Comparison of ENCODE assay signal across 9 mouse cellular contexts in the genomic region with DNA sequence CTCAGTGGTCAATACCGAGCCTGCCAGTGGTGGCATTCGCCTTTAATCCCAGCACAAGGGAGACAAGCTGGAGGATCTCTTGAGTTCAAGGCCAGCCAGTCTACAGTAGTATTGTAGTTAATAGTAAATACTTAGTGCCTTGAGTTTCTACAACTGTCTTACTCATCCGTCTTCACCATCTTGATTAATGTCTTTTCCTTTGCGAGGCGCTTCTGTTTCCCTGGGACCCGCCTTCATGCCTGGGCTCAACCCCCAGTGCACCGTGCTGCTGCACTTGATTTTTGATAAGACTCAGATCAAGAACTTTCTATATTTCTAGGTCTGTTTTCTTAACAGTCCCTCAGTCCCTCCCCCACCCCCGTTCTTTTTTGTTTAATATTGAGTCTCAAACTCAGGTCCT. TPM values are rescaled to one million over a fixed set of nuclear protein-coding genes. Genes with fewer than 3 reads are reported as not detected.
DNase-seq lines count a peak whose midpoint lies in the region; ATAC-seq lines count a peak whose summit lies in the region.
"Had no signal": no experiment of that assay in that cellular context is flagged by ENCODE, and none has a peak within 500 bp of the region (broad histone marks: within the 10 kb centered on the region; RNA-seq: fewer than 3 reads in every experiment).

No protein-coding gene starts in this region.

- H3K36me3 ChIP-seq in heart, embryonic 16.5 days (ENCODE audit: control insufficient read depth, insufficient read depth): peaks cover 10% of the 10 kb centered on the region
- H3K36me3 ChIP-seq in hindbrain, embryonic 14.5 days (replicated peaks; ENCODE audit: control insufficient read depth, insufficient read depth): no peaks in the 10 kb centered on the region
- peaks cover 13% of the 10 kb centered on the region for H3K36me3 ChIP-seq in midbrain, embryonic 13.5 days

- peaks cover 4% of the 10 kb centered on the region for H3K9me3 ChIP-seq in heart, embryonic 16.5 days (replicated peaks; ENCODE audit: control insufficient read depth, low read length)
- no peaks in the 10 kb centered on the region for H3K9me3 ChIP-seq in hindbrain, embryonic 14.5 days (ENCODE audit: control insufficient read depth, low read length)
- H3K9me3 ChIP-seq in midbrain, embryonic 13.5 days: no peaks in the 10 kb centered on the region

- H3K4me1 ChIP-seq in heart, embryonic 16.5 days (ENCODE audit: control insufficient read depth, insufficient read depth, low read length): peaks cover 8% of the 10 kb centered on the region
- peaks cover 23% of the 10 kb centered on the region for H3K4me1 ChIP-seq in hindbrain, embryonic 14.5 days (replicated peaks; ENCODE audit: control insufficient read depth, insufficient read depth, low read length)
- peaks cover 21% of the 10 kb centered on the region for H3K4me1 ChIP-seq in midbrain, embryonic 13.5 days (replicated peaks)

- DNase-seq in heart, adult 9 months (ENCODE audit: low spot score in 2 of 2): no peak
- peak; percentile 10 for DNase-seq in R1 (ENCODE audit: low read depth, low spot score)
- DNase-seq in hindbrain, embryonic 14.5 days (ENCODE audit: low spot score): no peak
- no peak for DNase-seq in B cell, adult 2 months
- DNase-seq in left cerebral cortex, adult 11 months (ENCODE audit: low spot score): no peak
- DNase-seq in urinary bladder, adult 18-20 months (ENCODE audit: low spot score in 2 of 2): no peak
- DNase-seq: thymus, postnatal 36 days had no signal

- peak overlapping the region; percentile 95 for H3K4me2 ChIP-seq in heart, embryonic 16.5 days (ENCODE audit: low read depth, low read length)
- H3K4me2 ChIP-seq in hindbrain, embryonic 14.5 days (replicated peaks): peak overlapping the region; percentile 97
- H3K4me2 ChIP-seq in midbrain, embryonic 13.5 days (replicated peaks): peak overlapping the region; percentile 99

- H3K9ac ChIP-seq in heart, embryonic 16.5 days (ENCODE audit: low read length): peak overlapping the region; percentile 94
- peak overlapping the region; percentile 90 for H3K9ac ChIP-seq in hindbrain, embryonic 14.5 days
- H3K9ac ChIP-seq in midbrain, embryonic 13.5 days (replicated peaks): peak overlapping the region; percentile 86; the same call in 1 of the 2 replicates

- H3K4me3 ChIP-seq in heart, embryonic 16.5 days (ENCODE audit: low read length): peak overlapping the region; percentile 94
- H3K4me3 ChIP-seq in hindbrain, embryonic 14.5 days (replicated peaks; ENCODE audit: low read length): peak overlapping the region; percentile 91
- peak overlapping the region; percentile 93 for H3K4me3 ChIP-seq in midbrain, embryonic 13.5 days (replicated peaks)

- no peaks in the 10 kb centered on the region for H3K27me3 ChIP-seq in heart, embryonic 16.5 days (ENCODE audit: control insufficient read depth, insufficient read depth, low read length)
- H3K27me3 ChIP-seq in hindbrain, embryonic 14.5 days (ENCODE audit: control insufficient read depth, insufficient read depth, low read length): no peaks in the 10 kb centered on the region
- H3K27me3 ChIP-seq in midbrain, embryonic 13.5 days: no peaks in the 10 kb centered on the region; the same call in 1 of the 2 replicates

- WGBS in heart, embryonic 16.5 days: 40% methylated on average over 8 of the region's 8 CpGs
- 42% methylated on average over 8 of the region's 8 CpGs for WGBS in hindbrain, embryonic 14.5 days
- WGBS in midbrain, embryonic 13.5 days: 45% methylated on average over 8 of the region's 8 CpGs

- H3K27ac ChIP-seq in heart, embryonic 16.5 days (ENCODE audit: low read length): no peak overlapping the region
- H3K27ac ChIP-seq in hindbrain, embryonic 14.5 days: no peak overlapping the region
- no peak overlapping the region for H3K27ac ChIP-seq in midbrain, embryonic 13.5 days

- no peak for ATAC-seq in heart, embryonic 16.5 days (replicated peaks; ENCODE audit: extremely low read depth, insufficient read depth, low FRiP score)
- ATAC-seq in hindbrain, embryonic 14.5 days (ENCODE audit: low FRiP score): no peak
- ATAC-seq in midbrain, embryonic 13.5 days: no peak

RNA-seq across cellular contexts. Expression of gene Mpc1, which starts 2.4 kb away (rescaled TPM):
- polyA plus RNA-seq in heart, embryonic 16.5 days (2015; fragmentation: Nextera tagmentation; extraction: Ambion mirVana): 335 and 353 TPM in 2 replicates
- 380 and 389 TPM in 2 replicates for polyA plus RNA-seq in hindbrain, embryonic 14.5 days (2014; fragmentation: Nextera tagmentation; extraction: Ambion mirVana)
- polyA plus RNA-seq in midbrain, embryonic 13.5 days (2015; fragmentation: Nextera tagmentation; extraction: Ambion mirVana): 192 and 196 TPM in 2 replicates

RNA-seq across cellular contexts. Expression of gene Sft2d1, which starts 25.8 kb away (rescaled TPM):
- polyA plus RNA-seq in heart, embryonic 16.5 days (2015; fragmentation: Nextera tagmentation; extraction: Ambion mirVana): 53.6 and 61.0 TPM in 2 replicates
- 152 and 175 TPM in 2 replicates for polyA plus RNA-seq in hindbrain, embryonic 14.5 days (2014; fragmentation: Nextera tagmentation; extraction: Ambion mirVana)
- 153 and 155 TPM in 2 replicates for polyA plus RNA-seq in midbrain, embryonic 13.5 days (2015; fragmentation: Nextera tagmentation; extraction: Ambion mirVana)

RNA-seq across cellular contexts. Expression of gene Ccr6, which starts 49.2 kb away (rescaled TPM):
- 0.46 and 0.64 TPM in 2 replicates for polyA plus RNA-seq in heart, embryonic 16.5 days (2015; fragmentation: Nextera tagmentation; extraction: Ambion mirVana)
- not detected in 2 replicates for polyA plus RNA-seq in hindbrain, embryonic 14.5 days (2014; fragmentation: Nextera tagmentation; extraction: Ambion mirVana)
- not detected in 2 replicates for polyA plus RNA-seq in midbrain, embryonic 13.5 days (2015; fragmentation: Nextera tagmentation; extraction: Ambion mirVana)

RNA-seq across cellular contexts. Expression of gene Prr18, which starts 52.2 kb away (rescaled TPM):
- polyA plus RNA-seq in heart, embryonic 16.5 days (2015; fragmentation: Nextera tagmentation; extraction: Ambion mirVana): 0.21 and 0.30 TPM in 2 replicates
- polyA plus RNA-seq in hindbrain, embryonic 14.5 days (2014; fragmentation: Nextera tagmentation; extraction: Ambion mirVana): 20.9 and 22.7 TPM in 2 replicates
- 7.9 and 9.1 TPM in 2 replicates for polyA plus RNA-seq in midbrain, embryonic 13.5 days (2015; fragmentation: Nextera tagmentation; extraction: Ambion mirVana)
